Comparison of ENCODE assay signal across 29 mouse cellular contexts in genomic region chr13:104562536-104562935, GRCm38 (mm10).
DNase-seq lines count a peak whose midpoint lies in the region; TF ChIP-seq lines count a peak whose summit lies in the region.
"Had no signal": no experiment of that assay in that cellular context is flagged by ENCODE, and none has a peak within 500 bp of the region (broad histone marks: within the 10 kb centered on the region; RNA-seq: fewer than 3 reads in every experiment).

No protein-coding gene starts in this region.

- TF ChIP-seq POLR2A in testis, adult 2 months (IDR thresholded peaks at IDR 0.05; ENCODE audit: control insufficient read depth, low read depth, low read length) = no peak
- no peak for TF ChIP-seq POLR2A in embryonic fibroblast, embryonic 13.5 days (IDR thresholded peaks at IDR 0.05; ENCODE audit: low read depth, low read length)

- no peak for TF ChIP-seq CTCF in testis, adult 2 months (IDR thresholded peaks at IDR 0.05; ENCODE audit: control insufficient read depth, insufficient read depth, insufficient replicate concordance, low read depth, low read length)
- TF ChIP-seq CTCF in embryonic fibroblast, embryonic 13.5 days (IDR thresholded peaks at IDR 0.05; ENCODE audit: borderline replicate concordance, insufficient read depth, low read length) = no peak

- intact Hi-C loops in gastrocnemius, postnatal 14 days (cut with DNase I; ENCODE audit: low total_unique reads) = no loop called here

- H3K36me3 ChIP-seq in testis, adult 2 months (ENCODE audit: control insufficient read depth, insufficient read depth, low read length) = no peaks in the 10 kb centered on the region
- H3K36me3 ChIP-seq: G1E; heart, embryonic 12.5 days; hindbrain, embryonic 10.5 days; liver, embryonic 15.5 days; neural tube, embryonic 12.5 days had no signal

- no peaks in the 10 kb centered on the region for H3K4me1 ChIP-seq in testis, adult 2 months (ENCODE audit: control insufficient read depth, insufficient read depth, low read length)
- H3K4me1 ChIP-seq in embryonic fibroblast, embryonic 13.5 days (ENCODE audit: control insufficient read depth, insufficient read depth, low read length) = peaks cover 9% of the 10 kb centered on the region
- H3K4me1 ChIP-seq: forebrain, embryonic 13.5 days; liver, embryonic 15.5 days had no signal

- peak overlapping the region; percentile 57; the same call in 1 of the 2 replicates for H3K27ac ChIP-seq in testis, adult 2 months (ENCODE audit: control insufficient read depth, insufficient read depth, low read depth, low read length)
- peak overlapping the region; percentile 45 for H3K27ac ChIP-seq in embryonic fibroblast, embryonic 13.5 days (ENCODE audit: insufficient read depth, low read length)
- H3K27ac ChIP-seq: forebrain, embryonic 13.5 days; layer of hippocampus, adult 2 months; liver, embryonic 15.5 days; neural tube, embryonic 12.5 days had no signal

- no peaks in the 10 kb centered on the region for H3K27me3 ChIP-seq in testis, adult 2 months (ENCODE audit: control insufficient read depth, insufficient read depth, low read length)
- H3K27me3 ChIP-seq: CH12.LX; forebrain, embryonic 13.5 days; heart, embryonic 12.5 days; liver, embryonic 15.5 days; neural tube, embryonic 12.5 days had no signal

- peak; percentile 53 to 67 for DNase-seq in cerebellum, postnatal 10 days
- no peak for DNase-seq in cerebellum, postnatal 36 days
- no peak for DNase-seq in testis, postnatal 10 days (ENCODE audit: low spot score)
- DNase-seq in gastrocnemius, postnatal 14 days = no peak
- no peak for DNase-seq in thymus, postnatal 10 days (ENCODE audit: low spot score in 2 of 2)
- DNase-seq: adrenal gland, adult 8-10 months; B cell, adult 2 months; embryo, embryonic 11 days; gastrocnemius, postnatal 25 days; heart, adult 18-20 months; heart, postnatal 10 days; kidney, postnatal 25 days; layer of hippocampus, postnatal 36 days; liver; lung, postnatal 4 days; midbrain, embryonic 14.5 days; right cerebral cortex, postnatal 14 days; spleen, adult 18-20 months; thymus, postnatal 25 days had no signal

- no peak overlapping the region for H3K4me3 ChIP-seq in testis, adult 2 months (ENCODE audit: control insufficient read depth, low read depth, low read length)
- no peak overlapping the region for H3K4me3 ChIP-seq in embryonic fibroblast, embryonic 13.5 days (ENCODE audit: insufficient read depth, low read length)
- H3K4me3 ChIP-seq: forebrain, embryonic 13.5 days; heart, embryonic 12.5 days; hindbrain, embryonic 10.5 days; layer of hippocampus, adult 2 months; liver, embryonic 15.5 days; neural tube, embryonic 12.5 days had no signal

Comparison
In these comparisons a context has a peak if more than half of its experiments do, and no peak if none do; other contexts are left out.
1. DNase-seq: peak in cerebellum, postnatal 10 days (2 of 2); none in cerebellum, postnatal 36 days (0 of 2), testis, postnatal 10 days (single experiment), gastrocnemius, postnatal 14 days (single experiment) and thymus, postnatal 10 days (0 of 2).